Mouse (Mus musculus): ENCODE measurements around the gene Fyn. TPM values are rescaled to one million over a fixed set of nuclear protein-coding genes. Genes with fewer than 3 reads are reported as not detected.

Fyn gene
- total and polyA plus RNA-seq, 2 experiments from 2014 or later, result 10.8 to 24.1 TPM

- H3K9me3 ChIP-seq (replicated peaks; ENCODE audit: control insufficient read depth, low read length), result no peaks in the 10 kb centered on the region
- WGBS, result 32% methylated on average over 7 of the region's 7 CpGs
These were observed 189.2 kb downstream of the Fyn start for GRCm38 (mm10) chr10:39557851-39558250.

DNA sequence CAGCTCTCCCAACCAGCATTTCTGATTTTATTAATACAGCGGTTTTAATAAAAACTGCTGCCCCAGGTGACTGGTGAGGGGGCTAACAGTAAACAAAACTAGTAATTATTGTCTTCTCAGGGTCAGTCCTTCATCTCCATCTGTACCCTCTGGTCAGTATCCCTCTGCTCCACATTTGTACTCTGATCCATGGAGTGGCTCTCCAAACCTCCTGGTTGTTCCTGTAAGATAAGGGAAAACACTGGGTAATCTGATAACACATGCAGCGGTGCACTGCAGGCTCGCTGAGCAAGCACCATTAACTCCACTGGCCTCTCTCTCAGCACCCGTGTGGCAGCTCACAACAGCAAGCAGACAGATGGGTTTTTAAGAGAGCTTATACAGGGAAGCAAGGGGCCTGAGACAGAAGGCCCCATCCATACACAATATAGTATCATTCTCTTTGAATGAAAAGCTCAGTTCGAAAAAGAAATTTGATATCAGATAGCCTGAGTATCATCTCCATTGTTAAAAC, 189.9 kb downstream of the Fyn start:
- no peaks in the 10 kb centered on the region for H3K9me3 ChIP-seq (replicated peaks; ENCODE audit: control insufficient read depth, low read length)
- no peak for DNase-seq (ENCODE audit: low spot score)
- H3K27me3 ChIP-seq (ENCODE audit: control insufficient read depth, insufficient read depth, low read length), result no peaks in the 10 kb centered on the region
- H3K36me3 ChIP-seq (replicated peaks; ENCODE audit: control insufficient read depth, insufficient read depth, low read length), result peaks cover 4% of the 10 kb centered on the region; the same call in 1 of the 2 replicates
- TF ChIP-seq EP300 (IDR thresholded peaks at IDR 0.05; ENCODE audit: low read depth) (no peak), CTCF (IDR thresholded peaks at IDR 0.05; ENCODE audit: low read depth) (no peak)
- 47% methylated on average over 5 of the region's 5 CpGs for whole genome bisulfite sequencing
- no peak overlapping the region for H3K4me2 ChIP-seq (ENCODE audit: low read depth, low read length)
- H3K4me3 ChIP-seq (ENCODE audit: low read depth, low read length), result no peak overlapping the region
- peak overlapping the region; percentile 61 for H3K27ac ChIP-seq (ENCODE audit: low read depth)
- peaks cover 37% of the 10 kb centered on the region for H3K4me1 ChIP-seq (ENCODE audit: control insufficient read depth, insufficient read depth)
- no peak for ATAC-seq (ENCODE audit: insufficient read depth, low read depth)
- no peak overlapping the region for H3K9ac ChIP-seq (replicated peaks; ENCODE audit: low read depth, low read length)

More at GRCm38 (mm10) chr10:39557851-39558250, 189.2 kb downstream of the Fyn start:
- Histone ChIP-seq H3K4me3 (ENCODE audit: low read depth, low read length) (no peak overlapping the region), H3K27me3 (ENCODE audit: control insufficient read depth, insufficient read depth, low read length) (no peaks in the 10 kb centered on the region), H3K9ac (replicated peaks; ENCODE audit: low read depth, low read length) (no peak overlapping the region), H3K4me2 (ENCODE audit: low read depth, low read length) (0 out of 2 replicates have a peak overlapping the region, but pooled peaks have one; percentile 12), H3K36me3 (replicated peaks; ENCODE audit: control insufficient read depth, insufficient read depth, low read length) (peaks cover 8% of the 10 kb centered on the region; the same call in 1 of the 2 replicates), H3K4me1 (ENCODE audit: control insufficient read depth, insufficient read depth) (peaks cover 37% of the 10 kb centered on the region), H3K27ac (ENCODE audit: low read depth) (peak overlapping the region; percentile 61)
- TF ChIP-seq EP300 (IDR thresholded peaks at IDR 0.05; ENCODE audit: low read depth), result no peak
- no peak for TF ChIP-seq CTCF (IDR thresholded peaks at IDR 0.05; ENCODE audit: low read depth)
- ATAC-seq (ENCODE audit: insufficient read depth, low read depth), result peak; percentile 59
- peak; percentile 70 for DNase-seq (ENCODE audit: low spot score)

DNA sequence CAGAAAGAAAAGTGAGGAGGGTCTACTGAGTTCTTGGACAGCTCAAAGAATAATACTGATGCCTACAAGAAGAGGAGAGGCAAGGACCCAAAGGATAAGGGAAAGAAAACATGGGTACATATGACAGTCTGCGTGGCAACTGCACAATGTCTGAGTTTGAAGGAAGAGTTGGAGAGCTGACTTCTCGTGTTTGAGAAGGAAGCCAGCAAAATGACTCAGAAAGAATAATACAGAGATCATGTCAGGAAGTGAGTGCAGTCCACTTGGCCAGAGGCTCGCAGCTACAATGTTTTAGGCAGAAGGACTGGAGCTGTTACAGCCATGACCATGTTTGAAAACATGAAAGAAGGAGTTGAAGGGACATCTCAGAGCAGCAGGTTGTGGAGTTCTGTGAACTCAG, 190.7 kb downstream of the Fyn start:
- Histone ChIP-seq H3K36me3 (replicated peaks; ENCODE audit: control insufficient read depth, insufficient read depth, low read length) (peaks cover under 1% of the 10 kb centered on the region; the same call in 1 of the 2 replicates), H3K27ac (ENCODE audit: low read depth) (peak overlapping the region; percentile 61)
- no peak for ATAC-seq (ENCODE audit: insufficient read depth, low read depth)

DNA sequence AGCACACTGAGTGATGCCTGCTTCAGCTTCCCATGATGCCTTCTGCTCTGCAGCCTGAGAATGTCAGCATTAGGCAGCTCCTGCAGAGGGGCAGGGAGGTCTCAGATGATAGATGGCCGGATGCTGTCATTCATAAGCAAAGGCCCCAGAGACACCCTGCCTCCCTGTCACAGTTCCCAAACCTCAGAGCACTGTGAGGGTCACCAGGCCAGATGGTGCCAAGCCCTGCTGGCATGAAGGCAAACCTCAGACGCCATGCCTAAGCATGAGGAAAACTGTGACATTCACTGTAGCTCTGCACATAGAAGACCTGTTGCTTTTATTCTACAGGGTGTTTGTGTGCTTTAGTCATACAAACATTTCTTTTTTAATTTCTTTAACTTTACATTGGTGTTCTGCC, 193.7 kb downstream of the Fyn start:
- Histone ChIP-seq H3K27me3 (ENCODE audit: control insufficient read depth, insufficient read depth, low read length) (no peaks in the 10 kb centered on the region), H3K36me3 (replicated peaks; ENCODE audit: control insufficient read depth, insufficient read depth, low read length) (peaks cover 7% of the 10 kb centered on the region; the same call in 1 of the 2 replicates), H3K9ac (replicated peaks; ENCODE audit: low read depth, low read length) (no peak overlapping the region), H3K4me1 (ENCODE audit: control insufficient read depth, insufficient read depth) (peaks cover 16% of the 10 kb centered on the region), H3K4me2 (ENCODE audit: low read depth, low read length) (no peak overlapping the region), H3K9me3 (replicated peaks; ENCODE audit: control insufficient read depth, low read length) (no peaks in the 10 kb centered on the region), H3K4me3 (ENCODE audit: low read depth, low read length) (no peak overlapping the region), H3K27ac (ENCODE audit: low read depth) (no peak overlapping the region)
- TF ChIP-seq EP300 (IDR thresholded peaks at IDR 0.05; ENCODE audit: low read depth) (no peak), CTCF (IDR thresholded peaks at IDR 0.05; ENCODE audit: low read depth) (no peak)
- DNase-seq (ENCODE audit: low spot score) (no peak), ATAC-seq (ENCODE audit: insufficient read depth, low read depth) (no peak)
- 69% methylated on average over 2 of the region's 2 CpGs for WGBS

More for the DNA sequence above, 190.7 kb downstream of the Fyn start:
- 49% methylated on average over 3 of the region's 3 CpGs for WGBS
- no peaks in the 10 kb centered on the region for H3K9me3 ChIP-seq (replicated peaks; ENCODE audit: control insufficient read depth, low read length)
- no peak overlapping the region for H3K4me3 ChIP-seq (ENCODE audit: low read depth, low read length)
- H3K27me3 ChIP-seq (ENCODE audit: control insufficient read depth, insufficient read depth, low read length), result no peaks in the 10 kb centered on the region
- no peak overlapping the region for H3K4me2 ChIP-seq (ENCODE audit: low read depth, low read length)
- DNase-seq (ENCODE audit: low spot score), result peak; percentile 52
- H3K4me1 ChIP-seq (ENCODE audit: control insufficient read depth, insufficient read depth), result peaks cover 37% of the 10 kb centered on the region
- no peak overlapping the region for H3K9ac ChIP-seq (replicated peaks; ENCODE audit: low read depth, low read length)
- TF ChIP-seq EP300 (IDR thresholded peaks at IDR 0.05; ENCODE audit: low read depth), result no peak
- TF ChIP-seq CTCF (IDR thresholded peaks at IDR 0.05; ENCODE audit: low read depth), result no peak

DNA sequence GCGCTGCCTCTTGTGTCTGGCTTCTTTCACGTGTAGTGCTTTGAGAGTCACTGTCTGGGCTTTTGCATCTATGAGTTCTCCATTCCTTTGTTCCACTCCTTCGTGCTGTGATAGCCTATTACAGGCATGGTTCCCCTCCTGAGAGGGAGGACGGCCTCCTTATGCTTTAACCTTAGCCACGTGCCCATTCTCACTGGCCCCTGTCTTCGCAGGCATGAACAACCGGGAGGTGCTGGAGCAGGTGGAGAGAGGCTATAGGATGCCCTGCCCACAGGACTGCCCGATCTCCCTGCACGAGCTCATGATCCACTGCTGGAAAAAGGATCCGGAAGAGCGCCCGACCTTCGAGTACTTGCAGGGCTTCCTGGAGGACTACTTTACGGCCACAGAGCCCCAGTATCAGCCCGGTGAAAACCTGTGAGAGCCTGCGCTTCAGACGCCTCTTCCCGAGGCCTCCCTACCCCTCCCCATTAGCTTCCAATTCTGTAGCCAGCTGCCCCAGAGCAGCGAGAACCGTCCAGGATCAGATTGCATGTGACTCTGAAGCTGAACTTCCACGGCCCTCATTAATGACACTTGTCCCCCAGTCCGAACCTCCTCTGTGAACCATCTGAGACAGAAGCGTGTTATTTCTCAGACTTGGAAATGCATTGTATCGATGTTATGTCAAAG, 195.0 kb downstream of the Fyn start:
- Histone ChIP-seq H3K36me3 (replicated peaks; ENCODE audit: control insufficient read depth, insufficient read depth, low read length) (peaks cover 7% of the 10 kb centered on the region; the same call in 1 of the 2 replicates), H3K4me3 (ENCODE audit: low read depth, low read length) (no peak overlapping the region), H3K27ac (ENCODE audit: low read depth) (no peak overlapping the region), H3K9ac (replicated peaks; ENCODE audit: low read depth, low read length) (no peak overlapping the region), H3K9me3 (replicated peaks; ENCODE audit: control insufficient read depth, low read length) (no peaks in the 10 kb centered on the region), H3K27me3 (ENCODE audit: control insufficient read depth, insufficient read depth, low read length) (no peaks in the 10 kb centered on the region), H3K4me1 (ENCODE audit: control insufficient read depth, insufficient read depth) (peaks cover 11% of the 10 kb centered on the region; the same call in 1 of the 2 replicates), H3K4me2 (ENCODE audit: low read depth, low read length) (0 out of 2 replicates have a peak overlapping the region, but pooled peaks have one; percentile 5)
- no peak for DNase-seq (ENCODE audit: low spot score)
- TF ChIP-seq CTCF (IDR thresholded peaks at IDR 0.05; ENCODE audit: low read depth) (no peak), EP300 (IDR thresholded peaks at IDR 0.05; ENCODE audit: low read depth) (no peak)
- 37% methylated on average over 24 of the region's 24 CpGs for WGBS
- ATAC-seq (ENCODE audit: insufficient read depth, low read depth), result 0 out of 2 replicates have a peak, but pooled peaks have one; percentile 39
